Mouse (Mus musculus) spleen, postnatal 4 days (tissue): Measurements from ENCODE around the gene Grb14.
A peak's percentile ranks its signal among the peaks of the same experiment; 100 is the strongest.

Source experiments
- DNase-seq, 2 experiments: peaks; one replicate each; pipeline ENCODE4 v3.0.0; 2022; ENCODE audit warnings: low spot score in 2 of 2

Grb14 gene

GRCm38 (mm10) chr2:65024887-65025286, at the start of gene Grb14:
TSS of gene Grb14 (minus strand) at chr2:65024987.
- DNase-seq: no peak

- no peak for DNase-seq
These were observed 47.4 kb upstream of the Grb14 start for GRCm38 (mm10) chr2:65072205-65072604.

DNA sequence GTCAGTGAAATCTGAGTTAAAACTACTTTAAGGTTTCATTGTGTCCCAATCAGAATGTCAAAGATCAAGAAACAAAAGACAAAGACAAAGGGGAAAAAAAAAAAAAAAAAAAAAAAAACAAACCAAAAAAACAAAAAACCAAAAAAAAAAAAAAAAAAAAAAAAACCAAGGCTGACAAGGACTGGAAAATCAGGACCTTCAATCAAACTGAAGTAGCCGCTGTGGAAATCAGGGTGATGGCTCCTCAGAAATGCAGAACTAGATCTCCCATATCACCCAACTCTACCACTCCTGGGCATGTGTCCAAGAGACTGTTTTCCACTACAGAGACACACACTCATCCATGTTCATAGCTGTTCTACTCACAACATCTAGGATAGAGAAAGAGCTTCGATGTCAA, 29.0 kb upstream of the Grb14 start:
- no peak for DNase-seq

DNA sequence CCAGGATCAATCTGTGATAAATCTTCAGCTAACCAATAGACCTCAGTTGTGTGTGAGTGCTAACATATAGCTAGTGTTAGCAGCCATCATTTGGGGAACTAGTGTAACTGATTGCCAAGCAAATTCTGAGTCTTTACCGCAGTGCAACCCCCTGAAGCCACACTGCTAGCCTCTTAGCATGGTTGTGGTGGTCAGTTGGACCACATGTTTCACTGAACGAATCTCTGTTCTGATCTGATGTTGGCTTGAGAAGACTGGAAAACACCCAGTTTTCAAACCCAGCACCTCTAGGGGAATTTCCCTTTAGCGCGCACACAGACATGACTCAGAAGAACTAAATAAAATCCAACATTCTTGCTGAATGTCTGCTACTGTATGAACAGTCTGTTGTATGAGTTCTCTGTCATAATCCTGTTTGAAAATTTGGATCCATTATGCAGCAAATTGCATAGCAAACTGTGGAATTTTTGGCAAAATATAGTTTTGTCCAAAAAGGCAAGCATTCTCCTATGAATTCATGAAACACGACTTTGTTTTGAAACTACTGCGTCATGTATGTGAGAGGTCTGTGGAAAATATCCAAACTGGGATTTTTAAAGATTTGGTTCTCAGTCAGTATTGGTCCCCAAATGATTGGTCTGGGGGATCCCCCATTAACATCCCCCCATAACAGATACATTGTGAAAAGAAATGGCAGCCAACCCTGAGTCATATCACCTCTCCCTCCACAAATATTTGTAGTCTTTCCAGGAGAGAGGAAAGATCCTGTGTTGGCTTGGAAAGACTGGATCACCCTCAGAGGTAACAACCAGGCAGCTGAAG, 27.6 kb upstream of the Grb14 start:
- no peak for DNase-seq

GRCm38 (mm10) chr2:65050776-65051175, 26.0 kb upstream of the Grb14 start:
- no peak for DNase-seq

- no peak for DNase-seq
These were observed 23.6 kb upstream of the Grb14 start for GRCm38 (mm10) chr2:65048234-65049017.

DNA sequence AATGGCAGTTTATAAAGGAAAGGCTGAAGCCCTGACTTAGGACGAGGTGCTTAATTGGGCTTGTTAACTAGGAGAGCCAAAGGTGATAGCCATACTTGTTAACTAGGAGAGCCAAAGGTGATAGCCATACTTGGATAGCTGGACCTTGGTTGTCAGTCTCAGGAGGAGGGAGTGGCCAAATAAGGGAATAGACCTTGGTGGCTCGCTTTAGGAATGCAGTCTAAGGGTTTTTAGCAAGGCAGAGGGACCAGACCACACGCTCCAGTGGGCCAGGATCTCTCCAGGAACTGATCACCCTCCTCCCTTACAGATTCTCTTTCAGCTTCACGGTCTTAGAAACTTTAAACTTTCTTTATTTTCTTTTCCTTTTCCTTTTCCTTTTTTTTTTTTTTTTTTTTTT, 13.4 kb upstream of the Grb14 start:
- DNase-seq: no peak

DNA sequence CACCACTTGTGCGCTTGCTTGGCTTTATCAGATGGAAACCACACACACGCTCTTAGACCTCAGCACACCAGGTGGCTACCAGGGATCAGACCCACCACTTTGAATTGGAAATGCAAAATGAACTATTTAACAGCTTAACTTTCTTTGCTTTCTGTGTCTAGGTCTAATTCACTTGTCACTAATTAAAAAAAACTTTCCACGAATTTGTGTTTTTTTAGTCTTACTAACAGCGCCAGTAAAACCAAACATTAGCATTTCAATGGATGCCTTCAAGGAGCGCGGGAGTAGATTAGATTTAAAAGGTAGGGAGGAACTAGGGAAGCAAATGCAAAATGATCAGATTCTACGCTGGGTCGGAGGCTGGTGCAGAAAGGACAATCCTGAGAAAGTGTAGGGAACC, 12.8 kb upstream of the Grb14 start:
- DNase-seq: no peak

- DNase-seq: peak; percentile 19 to 65
These were observed 2.2 kb downstream of the Grb14 start for GRCm38 (mm10) chr2:65022363-65023240.

DNA sequence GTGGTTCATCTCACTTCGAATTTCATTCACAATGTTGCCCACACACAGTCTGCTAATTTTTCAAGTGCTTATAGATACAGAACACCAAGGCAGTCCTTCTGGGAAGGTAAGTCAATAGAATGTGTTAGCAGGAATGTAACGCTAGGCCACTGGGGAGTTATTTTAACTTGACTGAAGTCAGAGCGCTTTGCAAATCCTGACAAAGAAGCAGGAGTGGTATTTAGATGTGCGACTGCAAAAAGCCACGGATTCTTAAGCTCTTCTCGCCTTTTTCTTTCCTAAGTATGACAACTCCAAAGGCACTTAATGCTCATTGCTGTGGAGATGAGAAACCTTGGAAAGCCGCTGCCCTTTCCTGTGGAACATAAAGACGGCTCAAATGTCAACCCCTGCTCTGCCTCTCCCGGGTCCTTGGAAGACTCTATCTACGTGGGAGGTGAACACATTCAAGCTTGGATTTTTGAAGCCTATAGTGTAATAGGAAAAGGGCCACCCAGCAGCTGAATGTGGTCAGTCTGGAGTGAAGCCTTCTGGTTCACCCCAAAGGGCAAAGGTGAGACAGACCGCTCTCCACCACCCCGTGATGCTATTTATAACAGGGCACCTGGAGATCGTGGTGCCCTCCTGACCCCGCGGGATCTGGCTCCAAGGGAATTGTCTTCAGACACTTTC, 3.0 kb downstream of the Grb14 start:
- DNase-seq: no peak

GRCm38 (mm10) chr2:65017375-65017774, 7.4 kb downstream of the Grb14 start:
- DNase-seq: no peak

GRCm38 (mm10) chr2:65014552-65014951, 10.2 kb downstream of the Grb14 start:
- DNase-seq: no peak

DNA sequence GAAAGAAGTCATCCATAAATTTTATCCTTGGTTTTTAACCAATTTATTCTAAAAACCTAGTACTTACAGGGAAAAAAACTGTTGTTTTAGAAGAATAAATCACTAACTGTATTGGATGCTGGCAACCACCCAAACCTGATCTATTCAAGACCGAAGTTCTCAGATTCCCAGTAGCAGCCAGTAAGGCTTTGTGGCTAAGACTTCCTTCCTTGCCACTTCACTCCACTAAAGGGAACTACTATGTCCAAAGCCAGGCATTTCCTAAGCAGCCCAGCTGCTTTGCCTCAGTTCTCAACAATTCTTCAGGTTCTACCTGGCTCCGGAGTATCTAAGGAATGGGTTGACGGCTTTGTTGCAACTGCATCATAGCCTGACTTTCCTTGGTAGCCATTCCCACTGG, 14.7 kb downstream of the Grb14 start:
- no peak for DNase-seq

GRCm38 (mm10) chr2:65007396-65007795, 17.4 kb downstream of the Grb14 start:
- no peak for DNase-seq

- no peak for DNase-seq
These were observed 19.7 kb downstream of the Grb14 start for GRCm38 (mm10) chr2:65005044-65005443.

DNA sequence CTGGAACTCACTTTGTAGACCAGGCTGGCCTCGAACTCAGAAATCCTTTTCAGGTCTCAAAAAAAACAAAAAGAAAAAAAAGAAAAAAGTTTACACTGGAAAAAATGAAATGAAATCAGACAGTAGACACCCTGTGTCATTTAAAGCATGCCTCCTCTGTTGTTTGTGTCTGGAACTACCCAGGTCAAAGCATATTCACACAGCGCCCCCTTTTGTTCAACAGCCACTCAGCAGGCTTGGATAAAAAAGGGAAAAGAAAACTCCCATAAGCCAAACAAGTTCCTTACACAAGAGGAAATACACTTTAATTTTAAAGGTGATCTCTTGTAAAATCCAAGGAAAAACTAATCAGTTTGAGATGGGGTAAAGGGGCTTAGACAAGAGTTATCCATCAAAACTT, 21.4 kb downstream of the Grb14 start:
- no peak for DNase-seq

- no peak for DNase-seq
These were observed 22.2 kb downstream of the Grb14 start for GRCm38 (mm10) chr2:65002631-65003030.

DNA sequence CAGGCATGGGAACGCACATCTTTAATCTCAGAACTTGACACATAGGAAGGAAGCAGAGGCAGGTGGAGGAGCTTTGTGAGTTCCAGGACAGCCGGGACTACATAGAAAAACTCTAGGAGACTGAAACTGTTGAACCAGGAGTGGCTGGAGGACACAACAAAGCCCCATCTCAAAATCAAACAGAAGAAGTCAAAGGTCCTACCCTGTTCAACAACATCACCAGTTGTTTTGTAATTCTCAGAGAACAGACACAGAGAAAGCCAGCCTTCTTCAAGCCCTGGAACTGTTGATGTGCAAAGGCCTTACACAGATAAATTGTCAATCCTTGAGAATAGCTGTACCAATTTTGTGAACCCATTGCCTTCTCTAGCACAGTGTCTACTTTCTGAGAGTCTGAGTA, 29.7 kb downstream of the Grb14 start:
- DNase-seq: no peak

GRCm38 (mm10) chr2:64989426-64990187, 35.2 kb downstream of the Grb14 start:
- no peak for DNase-seq

GRCm38 (mm10) chr2:64987782-64988181, 37.0 kb downstream of the Grb14 start:
- no peak for DNase-seq

- DNase-seq: no peak
These were observed 49.2 kb downstream of the Grb14 start for GRCm38 (mm10) chr2:64975546-64975945.
